Mouse (Mus musculus): ENCODE results near the gene Fev.
A peak's percentile ranks its signal among the peaks of the same experiment; 100 is the strongest.

The Fev gene

GRCm38 (mm10) chr1:74880785-74881360 lies 4.3 kb downstream of the Fev start:
- DNase-seq (ENCODE audit: low read depth, low spot score), result peak; percentile 61

GRCm38 (mm10) chr1:74877199-74877598 lies 8.0 kb downstream of the Fev start:
- no peak for DNase-seq (ENCODE audit: low read depth, low spot score)

- no peak for DNase-seq (ENCODE audit: low read depth, low spot score)
Measured at GRCm38 (mm10) chr1:74872218-74872617, 13.0 kb downstream of the Fev start.

GRCm38 (mm10) chr1:74861783-74862182 lies 23.4 kb downstream of the Fev start:
- DNase-seq (ENCODE audit: low read depth, low spot score), result peak; percentile 22

GRCm38 (mm10) chr1:74859223-74859984 lies 25.8 kb downstream of the Fev start:
- DNase-seq (ENCODE audit: low read depth, low spot score), result no peak

GRCm38 (mm10) chr1:74858805-74859204 lies 26.4 kb downstream of the Fev start:
- DNase-seq (ENCODE audit: low read depth, low spot score), result no peak

DNA sequence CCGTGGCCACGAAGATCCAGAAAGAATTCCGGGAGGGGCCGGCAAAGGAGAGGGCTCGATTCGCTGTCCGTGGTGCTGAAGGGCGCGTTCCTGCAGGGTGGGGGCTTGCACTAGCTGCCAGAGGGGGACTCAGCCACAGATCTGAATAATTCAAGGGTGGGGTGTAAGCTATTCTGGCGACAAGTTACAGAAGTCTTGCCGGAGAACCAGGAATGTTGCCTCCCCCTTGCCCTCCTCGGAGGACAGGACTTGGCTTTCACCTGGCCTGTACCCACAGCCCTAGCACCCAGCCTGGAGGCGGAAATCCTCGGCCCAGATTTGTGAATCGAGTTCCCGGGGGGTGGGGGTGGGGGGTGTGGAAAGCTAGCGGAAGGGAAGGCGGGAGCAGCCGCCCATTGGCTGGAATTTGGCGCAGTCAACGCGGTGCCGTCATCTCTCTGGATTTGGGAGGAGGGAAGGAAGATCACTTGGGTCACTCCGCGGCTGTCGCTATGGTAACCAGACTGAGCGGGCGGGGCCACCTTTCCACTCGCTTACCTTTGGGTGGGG lies 27.0 kb downstream of the Fev start:
- DNase-seq (ENCODE audit: low read depth, low spot score), result no peak

DNA sequence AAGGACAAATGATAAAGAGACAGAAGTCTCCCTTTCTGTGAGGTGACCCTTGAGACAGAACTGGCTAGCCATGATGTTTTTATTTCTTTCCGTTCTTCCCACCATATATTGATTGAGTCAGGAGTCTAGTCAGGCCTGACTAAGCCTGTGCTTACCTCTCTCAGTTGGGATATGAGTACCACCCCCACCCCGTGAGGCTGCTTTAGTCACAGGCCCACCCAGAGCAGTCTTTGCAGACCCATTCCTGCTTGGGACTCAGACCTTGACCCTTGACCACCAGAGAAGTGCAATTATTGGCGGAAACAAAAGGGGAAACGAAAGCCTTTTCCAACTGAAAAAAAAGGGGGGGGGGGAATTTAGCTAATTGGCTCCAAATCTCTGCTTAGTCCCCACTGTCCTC lies 27.5 kb downstream of the Fev start:
- DNase-seq (ENCODE audit: low read depth, low spot score), result no peak

- DNase-seq (ENCODE audit: low read depth, low spot score), result no peak
Measured at GRCm38 (mm10) chr1:74857201-74857600, 28.0 kb downstream of the Fev start.

GRCm38 (mm10) chr1:74856791-74857190 lies 28.4 kb downstream of the Fev start:
- DNase-seq (ENCODE audit: low read depth, low spot score), result no peak

GRCm38 (mm10) chr1:74856439-74856720 lies 28.8 kb downstream of the Fev start:
- DNase-seq (ENCODE audit: low read depth, low spot score), result no peak

DNA sequence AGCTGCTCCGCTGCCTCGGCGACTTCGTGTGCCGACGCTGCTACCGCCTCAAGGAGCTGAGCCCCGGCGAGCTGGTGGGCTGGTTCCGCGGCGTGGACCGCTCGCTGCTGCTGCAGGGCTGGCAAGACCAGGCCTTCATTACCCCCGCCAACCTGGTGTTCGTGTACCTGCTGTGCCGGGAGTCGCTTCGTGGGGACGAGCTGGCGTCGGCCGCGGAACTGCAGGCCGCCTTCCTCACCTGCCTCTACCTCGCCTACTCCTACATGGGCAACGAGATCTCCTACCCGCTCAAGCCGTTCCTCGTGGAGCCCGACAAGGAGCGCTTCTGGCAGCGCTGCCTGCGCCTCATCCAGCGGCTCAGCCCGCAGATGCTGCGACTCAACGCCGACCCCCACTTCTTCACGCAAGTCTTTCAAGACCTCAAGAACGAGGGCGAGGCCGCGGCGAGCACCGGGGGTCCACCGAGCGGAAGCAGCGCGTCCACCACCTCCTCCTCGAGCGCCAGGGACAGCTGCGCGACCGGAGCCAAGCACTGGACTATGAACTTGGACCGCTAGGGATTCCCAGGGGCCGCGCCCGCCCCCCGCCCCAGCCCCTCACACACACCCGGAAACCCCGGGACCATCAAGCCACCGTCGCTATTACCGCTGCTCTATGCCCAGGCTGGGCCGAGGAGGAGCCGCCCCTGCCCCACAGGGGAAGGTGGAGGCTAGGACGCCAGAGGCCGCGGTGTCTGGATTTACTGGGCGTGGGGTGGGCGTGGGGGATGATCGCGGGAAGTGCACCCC lies 29.4 kb downstream of the Fev start:
- DNase-seq (ENCODE audit: low read depth, low spot score), result no peak

DNA sequence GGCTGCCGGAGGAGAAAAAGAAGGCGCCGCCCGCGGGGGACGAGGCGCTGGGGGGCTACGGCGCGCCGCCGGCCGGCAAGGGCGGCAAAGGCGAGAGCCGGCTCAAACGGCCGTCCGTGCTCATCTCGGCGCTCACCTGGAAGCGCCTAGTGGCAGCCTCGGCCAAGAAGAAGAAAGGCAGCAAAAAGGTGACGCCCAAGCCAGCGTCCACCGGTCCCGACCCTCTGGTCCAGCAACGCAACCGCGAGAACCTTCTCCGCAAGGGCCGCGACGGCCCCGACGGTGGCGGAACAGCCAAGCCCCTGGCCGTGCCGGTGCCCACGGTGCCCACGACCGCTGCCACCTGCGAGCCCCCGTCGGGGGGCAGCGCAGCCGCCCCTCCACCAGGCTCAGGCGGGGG lies 30.1 kb downstream of the Fev start:
- no peak for DNase-seq (ENCODE audit: low read depth, low spot score)

- peak; percentile 84 for DNase-seq (ENCODE audit: low read depth, low spot score)
Measured at GRCm38 (mm10) chr1:74854306-74855056, 30.7 kb downstream of the Fev start, which contains the start of gene Cdk5r2. Cdk5r2 (plus strand) TSS chr1:74854934.

- DNase-seq (ENCODE audit: low read depth, low spot score), result no peak
Measured at GRCm38 (mm10) chr1:74851001-74851775, 34.0 kb downstream of the Fev start.

- DNase-seq (ENCODE audit: low read depth, low spot score), result no peak
Measured at GRCm38 (mm10) chr1:74850251-74850650, 35.0 kb downstream of the Fev start.

- no peak for DNase-seq (ENCODE audit: low read depth, low spot score)
Measured at GRCm38 (mm10) chr1:74848946-74849345, 36.3 kb downstream of the Fev start.

DNA sequence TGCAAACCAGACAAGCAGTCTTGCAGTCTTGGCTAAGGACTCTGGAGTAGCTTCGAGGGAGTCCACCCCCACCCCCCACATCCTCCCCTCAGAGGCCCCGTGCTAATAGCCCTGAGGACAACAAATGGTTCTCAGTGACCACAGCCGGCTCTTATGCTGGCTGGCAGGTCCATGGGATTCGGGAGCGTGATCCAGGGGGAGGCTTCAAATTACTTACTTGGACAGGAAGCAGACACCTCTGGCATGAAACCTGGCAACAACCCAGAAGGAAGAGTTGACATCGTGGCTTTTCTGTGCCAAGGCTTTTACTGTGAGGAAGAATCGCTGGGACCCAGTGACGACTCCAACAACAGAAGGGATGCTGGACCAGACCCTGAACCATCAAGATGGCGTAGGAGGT lies 38.9 kb downstream of the Fev start:
- DNase-seq (ENCODE audit: low read depth, low spot score), result no peak

- no peak for DNase-seq (ENCODE audit: low read depth, low spot score)
Measured at GRCm38 (mm10) chr1:74843090-74843489, 42.1 kb downstream of the Fev start.

GRCm38 (mm10) chr1:74833255-74833654 lies 52.0 kb downstream of the Fev start:
- DNase-seq (ENCODE audit: low read depth, low spot score), result no peak

Data from A20 (cell line).